Mouse (Mus musculus) duodenum, adult 2 months (tissue): ENCODE measurements around the gene Wnt11. TPM values are rescaled to one million over a fixed set of nuclear protein-coding genes. Genes with fewer than 3 reads are reported as not detected.

Experiments
- polyA plus RNA-seq: library from polyadenylated mRNA; depleted of rRNA; stranded (reverse); fragments of >200 nt; gene quantifications from 2 replicates; pipeline ENCODE4 v1.2.3, GENCODE M21; 2012; ENCODE audit warnings: low replicate concordance; rRNA removed

Wnt11 gene
- 3.3 and 11.1 TPM in 2 replicates for polyA plus RNA-seq

DNA sequence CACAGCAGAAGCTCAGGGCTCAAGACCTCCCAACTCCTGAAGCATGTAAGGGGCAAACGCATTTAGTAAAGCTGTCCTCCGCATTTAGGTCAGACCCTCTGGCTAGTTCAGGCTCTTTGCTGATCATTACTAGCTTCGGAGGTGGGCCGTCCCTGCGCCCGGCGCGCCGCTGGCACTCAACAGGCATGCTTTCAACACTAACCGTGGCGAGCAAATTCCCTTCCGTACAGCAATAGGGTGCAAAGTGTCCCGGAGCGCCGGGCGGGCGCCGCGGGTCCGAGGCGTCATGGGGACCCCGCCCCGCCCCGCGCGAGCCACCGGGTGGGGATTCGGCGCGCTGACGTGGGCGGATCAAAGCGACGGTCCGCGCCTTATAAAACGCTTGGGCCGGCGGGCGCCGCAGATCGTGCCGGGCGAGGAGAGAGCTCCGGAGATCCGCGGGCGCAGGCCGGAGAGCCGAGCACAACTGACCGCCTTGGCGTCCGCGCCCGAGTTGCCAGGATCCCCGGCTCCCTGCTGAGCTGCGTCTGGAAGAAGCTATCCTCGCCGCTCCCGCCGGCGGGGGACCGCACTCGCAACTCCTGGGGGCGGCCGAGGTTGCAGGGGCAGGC, at the start of gene Wnt11:
Gene Wnt11 (plus strand): TSS at position 402 of the 611 bp plus-strand sequence.

Other genes with a start within 250 kb of the Wnt11 start
- 4.1 and 6.1 TPM in 2 replicates for gene Emsy, start 178.3 kb upstream of the Wnt11 start, polyA plus RNA-seq
- 1.7 and 2.6 TPM in 2 replicates for gene Thap12, start 132.0 kb upstream of the Wnt11 start, polyA plus RNA-seq